Mouse (Mus musculus) lung, postnatal 0 days (tissue): ENCODE measurements around the gene Rps6kb2. TPM values are rescaled to one million over a fixed set of nuclear protein-coding genes. Genes with fewer than 3 reads are reported as not detected.

ENCODE experiments used
- ATAC-seq: fragments of 200-750 bp; cut with Nextera tagmentation; 2 replicates; pipeline ENCODE4 v1.8.0; 2017; ENCODE audit warnings: moderate library complexity
- DNase-seq: peaks from one replicate; pipeline ENCODE4 v3.0.0-alpha.2; 2016; ENCODE audit warnings: low spot score
- H3K27ac ChIP-seq: fragments of 300-500 bp; sonication (generic); 2 replicates; pipeline ENCODE4 v1.5.1; 2014; ENCODE audit warnings: antibody characterized with exemption, mild to moderate bottlenecking, low read length, mixed read lengths
- H3K27me3 ChIP-seq: fragments of 300-500 bp; sonication (generic); replicated peaks from 2 replicates; pipeline ENCODE4 v1.6.1; 2014; ENCODE audit warnings: low read length, mixed read lengths; ENCODE audit not compliant: insufficient read depth
- H3K36me3 ChIP-seq: fragments of 300-500 bp; sonication (generic); 2 replicates; pipeline ENCODE4 v1.6.1; 2014; ENCODE audit warnings: low read length, mixed read lengths; ENCODE audit not compliant: insufficient read depth
- H3K4me1 ChIP-seq: fragments of 300-500 bp; sonication (generic); 2 replicates; pipeline ENCODE4 v1.6.1; 2014; ENCODE audit warnings: antibody characterized with exemption, low read depth, low read length, mixed read lengths; ENCODE audit not compliant: insufficient read depth
- H3K4me2 ChIP-seq: fragments of 300-500 bp; sonication (generic); replicated peaks from 2 replicates; pipeline ENCODE4 v1.6.1; 2014; ENCODE audit warnings: low read depth, mild to moderate bottlenecking, low read length, moderate library complexity, mixed read lengths
- H3K4me3 ChIP-seq: fragments of 300-500 bp; sonication (generic); 2 replicates; pipeline ENCODE4 v1.5.1; 2014; ENCODE audit warnings: low read depth, low read length
- H3K9ac ChIP-seq: fragments of 300-500 bp; sonication (generic); replicated peaks from 2 replicates; pipeline ENCODE4 v1.6.1; 2014; ENCODE audit warnings: low read depth, mild to moderate bottlenecking
- H3K9me3 ChIP-seq: fragments of 300-500 bp; sonication (generic); 2 replicates; pipeline ENCODE4 v1.6.1; 2016; ENCODE audit warnings: low read length, mixed read lengths
- CTCF ChIP-seq: IDR thresholded peaks from 2 replicates; pipeline ENCODE4 v1.5.1; 2016; ENCODE audit warnings: antibody characterized with exemption, mild to moderate bottlenecking
- EP300 ChIP-seq: IDR thresholded peaks from 2 replicates; pipeline ENCODE4 v1.6.1; 2016; ENCODE audit warnings: antibody characterized with exemption, mild to moderate bottlenecking, control low read depth
- WGBS: fragments of 180-500 bp; shearing (Covaris S2); extraction: QIAGEN DNeasy Blood & Tissue Kit; methylation state at CpG from one replicate; pipeline ENCODE4 v1.1.7; 2014; 5-methylcytosine and 5-hydroxymethylcytosine counted together
- polyA plus RNA-seq: library from polyadenylated mRNA; unstranded; fragments of >200 nt; fragmentation: Nextera tagmentation; extraction: Ambion mirVana; gene quantifications from 2 replicates; pipeline ENCODE4 v1.2.1, GENCODE M21; 2015

The Rps6kb2 gene
- polyA plus RNA-seq, 1 experiment from 2014 or later, result 35.1 TPM

- peaks cover 8% of the 10 kb centered on the region; the same call in 1 of the 2 replicates for H3K4me1 ChIP-seq
- peak within 1 kb of the TSS; percentile 82 for H3K4me3 ChIP-seq
- H3K9ac ChIP-seq, result peak within 1 kb of the TSS; percentile 95
- H3K9me3 ChIP-seq, result no peaks in the 10 kb centered on the region
- H3K27ac ChIP-seq, result peak within 1 kb of the TSS; percentile 95
- no peaks in the 10 kb centered on the region for H3K27me3 ChIP-seq
- no peak for ATAC-seq
- TF ChIP-seq CTCF (no peak), EP300 (no peak)
- peaks cover 20% of the 10 kb centered on the region; the same call in 1 of the 2 replicates for H3K36me3 ChIP-seq
- peak; percentile 58 for DNase-seq
- 32% methylated on average over 4 of the region's 4 CpGs for WGBS
- H3K4me2 ChIP-seq, result peak within 1 kb of the TSS; percentile 87
Observed at GRCm38 (mm10) chr19:4190831-4191334, 27.7 kb upstream of the Rps6kb2 start, which contains the start of gene Tbc1d10c. TSS of gene Tbc1d10c (minus strand) at chr19:4191284.

DNA sequence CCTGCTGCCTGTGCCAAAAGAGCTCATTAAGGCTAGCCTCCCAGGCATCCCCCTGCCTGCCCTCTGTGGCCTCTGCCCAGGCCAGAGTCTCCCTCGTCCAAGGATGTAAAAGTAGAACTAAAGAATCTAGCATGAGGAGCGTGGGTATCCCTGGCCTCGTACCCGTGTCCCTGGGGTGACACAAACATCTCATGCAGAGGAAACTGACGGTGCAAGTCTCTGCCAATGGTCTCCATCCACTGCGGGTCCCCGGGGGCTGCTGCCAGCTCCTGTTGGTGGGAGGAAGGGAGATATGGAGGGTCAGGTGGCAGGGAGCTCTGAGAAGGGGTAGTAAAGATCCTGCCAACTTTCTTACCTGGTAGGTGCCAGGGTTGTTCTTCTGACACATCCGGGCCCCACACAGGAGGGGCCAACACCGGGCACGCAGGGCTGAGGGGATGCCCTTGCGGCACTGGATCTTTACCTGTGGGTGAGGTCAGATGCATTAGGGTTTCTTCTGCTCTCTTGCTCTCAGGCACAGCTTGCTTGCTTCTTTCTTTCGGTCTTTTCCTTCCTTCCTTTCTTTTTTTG, 26.0 kb upstream of the Rps6kb2 start:
- Histone ChIP-seq H3K9ac (no peak overlapping the region), H3K4me2 (no peak overlapping the region), H3K27me3 (no peaks in the 10 kb centered on the region), H3K36me3 (0 out of 2 replicates have a peak, but pooled peaks cover 3% of the 10 kb centered on the region), H3K27ac (no peak overlapping the region), H3K9me3 (no peaks in the 10 kb centered on the region), H3K4me3 (no peak overlapping the region), H3K4me1 (peaks cover 8% of the 10 kb centered on the region; the same call in 1 of the 2 replicates)
- no peak for TF ChIP-seq CTCF
- TF ChIP-seq EP300, result no peak
- DNase-seq (no peak), ATAC-seq (no peak)
- WGBS, result 88% methylated on average over 10 of the region's 12 CpGs

DNA sequence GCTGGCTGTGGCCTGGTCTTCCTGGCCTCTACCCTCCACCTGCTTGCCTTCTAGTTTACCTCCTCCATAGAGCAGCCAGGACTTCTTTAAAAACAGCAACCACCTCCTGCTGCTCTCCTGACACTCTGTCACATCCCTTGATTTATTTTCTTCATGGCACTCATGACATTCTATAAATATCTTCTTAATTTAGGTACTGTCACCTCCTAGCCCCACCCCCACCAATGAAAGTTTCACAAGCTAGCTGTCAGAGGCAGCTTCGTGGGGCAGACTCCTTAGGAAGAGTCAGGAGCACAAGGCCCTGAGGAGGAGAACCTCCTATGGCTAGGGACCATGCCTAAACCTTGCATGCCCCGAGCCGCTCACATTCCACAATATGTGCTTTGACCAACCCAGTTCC, 24.1 kb upstream of the Rps6kb2 start:
- Histone ChIP-seq H3K4me2 (no peak overlapping the region), H3K27me3 (no peaks in the 10 kb centered on the region), H3K27ac (no peak overlapping the region), H3K4me1 (peaks cover 5% of the 10 kb centered on the region; the same call in 1 of the 2 replicates), H3K36me3 (no peaks in the 10 kb centered on the region), H3K9ac (no peak overlapping the region), H3K4me3 (no peak overlapping the region), H3K9me3 (no peaks in the 10 kb centered on the region)
- TF ChIP-seq CTCF, result no peak
- no peak for TF ChIP-seq EP300
- 64% methylated on average over 3 of the region's 3 CpGs for WGBS
- no peak for ATAC-seq
- DNase-seq, result no peak

- H3K4me2 ChIP-seq, result no peak overlapping the region
- no peaks in the 10 kb centered on the region for H3K27me3 ChIP-seq
- H3K9ac ChIP-seq, result no peak overlapping the region
- no peak for TF ChIP-seq CTCF
- TF ChIP-seq EP300, result no peak
- 40% methylated on average over 15 of the region's 15 CpGs for WGBS
- no peaks in the 10 kb centered on the region for H3K36me3 ChIP-seq
- peak overlapping the region; percentile 14; the same call in 1 of the 2 replicates for H3K27ac ChIP-seq
- no peaks in the 10 kb centered on the region for H3K4me1 ChIP-seq
- no peak overlapping the region for H3K4me3 ChIP-seq
- H3K9me3 ChIP-seq, result no peaks in the 10 kb centered on the region
- DNase-seq, result no peak
- ATAC-seq, result peak; percentile 46; the same call in 1 of the 2 replicates
Observed at GRCm38 (mm10) chr19:4184976-4185975, 22.1 kb upstream of the Rps6kb2 start.

GRCm38 (mm10) chr19:4183689-4184088, 20.5 kb upstream of the Rps6kb2 start:
- no peak for DNase-seq
- Histone ChIP-seq H3K9me3 (no peaks in the 10 kb centered on the region), H3K36me3 (no peaks in the 10 kb centered on the region), H3K9ac (no peak overlapping the region), H3K27ac (0 out of 2 replicates have a peak overlapping the region, but pooled peaks have one; percentile 11), H3K4me1 (no peaks in the 10 kb centered on the region), H3K4me2 (no peak overlapping the region), H3K4me3 (no peak overlapping the region), H3K27me3 (no peaks in the 10 kb centered on the region)
- TF ChIP-seq EP300 (no peak), CTCF (no peak)
- 89% methylated on average over 2 of the region's 2 CpGs for WGBS
- no peak for ATAC-seq

DNA sequence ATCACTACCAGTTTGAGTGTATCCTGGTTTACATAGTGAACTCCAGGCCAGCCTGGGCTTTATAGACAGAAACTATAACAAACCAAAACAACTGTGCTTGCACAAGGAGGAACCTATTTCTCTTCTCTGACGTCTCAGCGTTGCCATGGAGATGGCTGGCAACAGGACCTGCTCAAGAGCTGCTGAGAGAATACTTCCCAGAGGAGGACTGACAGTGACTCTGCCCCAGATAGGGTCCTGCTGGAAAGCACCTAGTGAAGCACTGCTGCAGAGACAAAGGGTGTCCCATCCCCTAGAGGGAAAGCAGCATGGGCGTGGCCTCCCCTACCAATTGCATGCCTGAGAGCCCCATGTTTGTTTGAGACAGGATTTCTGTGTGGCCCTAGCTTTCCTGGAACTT, 18.7 kb upstream of the Rps6kb2 start:
- 25% methylated on average over 3 of the region's 3 CpGs for WGBS
- Histone ChIP-seq H3K27ac (no peak overlapping the region), H3K36me3 (no peaks in the 10 kb centered on the region), H3K27me3 (no peaks in the 10 kb centered on the region), H3K4me3 (no peak overlapping the region), H3K4me1 (no peaks in the 10 kb centered on the region), H3K4me2 (no peak overlapping the region), H3K9ac (no peak overlapping the region), H3K9me3 (no peaks in the 10 kb centered on the region)
- DNase-seq (peak; percentile 81), ATAC-seq (peak; percentile 78)
- no peak for TF ChIP-seq EP300
- no peak for TF ChIP-seq CTCF
